Mouse (Mus musculus): ENCODE measurements around the gene Gm2035. TPM values are rescaled to one million over a fixed set of nuclear protein-coding genes. Genes with fewer than 3 reads are reported as not detected.
"Not testable (repeated sequence)": the region's sequence is repeated elsewhere in the genome, so short reads cannot be mapped to it uniquely, and the experiment has no call there.

Gene Gm2035
- polyA plus RNA-seq (2012; rRNA removed): not detected in 2 replicates

DNA sequence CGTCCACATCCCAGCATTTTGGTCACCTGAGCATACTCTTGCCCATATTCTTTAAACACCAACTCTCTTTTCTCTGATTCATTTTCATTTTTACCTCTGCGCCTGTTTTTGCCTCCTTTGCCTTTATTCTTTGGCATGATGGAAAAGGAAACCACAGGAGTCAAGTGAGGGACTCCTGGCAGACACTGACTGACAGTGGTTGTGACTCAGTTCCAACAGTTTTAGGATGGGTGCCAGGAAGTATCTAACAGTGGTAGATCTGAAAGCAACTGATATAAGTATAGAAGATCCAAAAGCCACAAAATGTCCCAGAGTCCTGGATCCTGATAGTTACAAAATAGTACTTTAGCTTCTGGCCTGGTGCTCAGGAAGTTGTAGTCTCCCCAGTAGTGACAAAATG, at the start of gene Gm2035:
TSS of gene Gm2035 (minus strand) at position 137 of the 400 bp plus-strand sequence.
- DNase-seq (ENCODE audit: low read depth): not testable (repeated sequence)

DNA sequence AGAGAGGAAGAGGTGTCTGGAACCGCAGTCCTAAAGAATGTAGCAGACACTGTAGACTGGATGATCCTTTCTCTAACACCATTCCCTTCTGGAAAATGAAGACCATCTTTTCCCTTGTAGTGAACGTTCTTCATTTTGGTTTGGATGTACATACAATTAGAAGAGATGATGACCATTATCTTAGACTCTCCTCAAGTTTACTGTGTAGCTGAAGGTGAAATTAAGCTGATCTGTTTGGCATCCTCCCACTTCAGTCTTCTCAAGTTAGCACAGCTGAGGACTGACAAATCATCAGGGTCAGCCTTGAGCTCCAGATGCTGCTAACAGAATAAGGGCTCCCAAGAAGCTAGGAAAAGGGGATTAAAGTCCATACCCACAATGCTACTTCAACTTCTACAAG, 34.1 kb upstream of the Gm2035 start, which contains the start of gene Gm2042:
TSS of gene Gm2042 (plus strand) at position 301 of the 400 bp plus-strand sequence.
- not testable (repeated sequence) for DNase-seq (ENCODE audit: low read depth)

DNA sequence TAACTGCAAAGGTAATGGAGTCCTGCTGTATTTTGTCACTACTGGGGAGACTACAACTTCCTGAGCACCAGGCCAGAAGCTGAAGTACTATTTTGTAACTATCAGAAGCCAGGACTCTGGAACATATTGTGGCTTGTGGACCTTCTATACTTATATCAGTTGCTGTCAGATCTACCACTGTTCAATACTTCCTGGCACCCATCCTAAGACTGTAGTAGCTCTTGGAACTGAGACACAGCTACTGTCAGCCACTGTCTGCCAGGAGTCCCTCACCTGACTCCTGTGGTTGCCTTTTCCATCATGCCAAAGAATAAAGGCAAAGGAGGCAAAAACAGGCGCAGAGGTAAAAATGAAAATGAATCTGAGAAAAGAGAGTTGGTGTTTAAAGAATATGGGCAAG, 24.6 kb downstream of the Gm2035 start, which contains the start of gene Gm2022:
TSS of gene Gm2022 (plus strand) at position 301 of the 400 bp plus-strand sequence.
- DNase-seq (ENCODE audit: low read depth): not testable (repeated sequence)

DNA sequence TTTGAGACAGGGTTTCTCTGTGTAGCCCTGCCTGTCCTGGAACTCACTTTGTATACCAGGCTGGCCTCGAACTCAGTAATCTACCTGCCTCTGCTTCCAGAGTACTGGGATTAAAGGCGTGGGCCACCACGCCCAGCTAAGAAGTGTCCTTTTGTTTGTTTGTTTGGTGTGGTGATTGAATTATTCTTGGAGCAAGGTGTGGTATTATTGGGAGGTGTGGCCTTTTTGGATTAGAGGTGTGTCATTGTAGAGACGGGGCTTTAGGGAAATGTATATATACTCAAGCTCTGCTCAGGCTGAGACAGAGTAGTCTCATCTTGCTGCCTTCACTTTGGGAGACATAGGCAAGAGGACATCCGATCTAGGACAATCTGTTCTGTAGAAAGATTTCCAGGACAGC, 45.9 kb downstream of the Gm2035 start, which contains the start of gene Gm2016:
TSS of gene Gm2016 (plus strand) at position 301 of the 400 bp plus-strand sequence.
- DNase-seq (ENCODE audit: low read depth): not testable (repeated sequence)

Other genes with a start within 250 kb of the Gm2035 start
- gene Gm21319, start 144.1 kb downstream of the Gm2035 start, polyA plus RNA-seq (2012; rRNA removed): not detected in 2 replicates
- gene Gm21936, start 124.3 kb downstream of the Gm2035 start, polyA plus RNA-seq (2012; rRNA removed): not detected in 2 replicates
- not detected in 2 replicates for gene BB287469, start 103.3 kb downstream of the Gm2035 start, polyA plus RNA-seq (2012; rRNA removed)
- not detected in 2 replicates for gene Gm2001, start 77.5 kb downstream of the Gm2035 start, polyA plus RNA-seq (2012; rRNA removed)
- not detected in 2 replicates for gene Gm2016, start 45.8 kb downstream of the Gm2035 start, polyA plus RNA-seq (2012; rRNA removed)
- gene Gm2022, start 24.5 kb downstream of the Gm2035 start, polyA plus RNA-seq (2012; rRNA removed): not detected in 2 replicates
- not detected in 2 replicates for gene Gm2042, start 34.2 kb upstream of the Gm2035 start, polyA plus RNA-seq (2012; rRNA removed)
- not detected in 2 replicates for gene Gm2075, start 92.0 kb upstream of the Gm2035 start, polyA plus RNA-seq (2012; rRNA removed)
- gene Gm6803, start 98.9 kb upstream of the Gm2035 start, polyA plus RNA-seq (2012; rRNA removed): not detected in 2 replicates
- gene Gm2056, start 107.1 kb upstream of the Gm2035 start, polyA plus RNA-seq (2012; rRNA removed): not detected in 2 replicates
- not detected in 2 replicates for gene Gm16368, start 163.8 kb upstream of the Gm2035 start, polyA plus RNA-seq (2012; rRNA removed)